Mouse (Mus musculus) ES-E14 (cell line): ENCODE measurements at regions not wholly inside any gene's neighbourhood (a gene's known extent, or its start where the extent isn't known, plus 50 kb on each side); places are given as distances from the start of the nearest gene placed in this dataset.

ENCODE experiments used
- DNase-seq: peaks from one replicate; pipeline ENCODE4 v3.0.0-alpha.2; 2013; ENCODE audit warnings: low read depth, low spot score
- H3K27ac ChIP-seq: 2 replicates; pipeline ENCODE4 v1.5.1; 2012; ENCODE audit warnings: low read depth, mild to moderate bottlenecking, low read length, moderate library complexity, mixed read lengths; ENCODE audit not compliant: poor library complexity, insufficient read depth, severe bottlenecking
- H3K36me3 ChIP-seq: 2 replicates; pipeline ENCODE4 v1.6.1; 2012; ENCODE audit warnings: mild to moderate bottlenecking, low read length, moderate library complexity, mixed read lengths; ENCODE audit not compliant: control insufficient read depth, poor library complexity, insufficient read depth, severe bottlenecking
- H3K4me1 ChIP-seq, 2 experiments: fragments of 150-350 bp in 1 of 2; sonication (generic) in 1 of 2; 2 replicates each; pipeline ENCODE4 v1.6.1; 2012; ENCODE audit warnings: low read length in 2 of 2, mild to moderate bottlenecking in 1 of 2, mixed read lengths in 1 of 2; ENCODE audit not compliant: control insufficient read depth in 2 of 2, insufficient read depth in 2 of 2, poor library complexity in 1 of 2
- H3K4me3 ChIP-seq, 2 experiments: fragments of 150-350 bp in 1 of 2; sonication (generic) in 1 of 2; 2 replicates each; pipeline ENCODE4 v1.5.1; 2012; ENCODE audit warnings: low read length in 2 of 2, low read depth in 1 of 2, mild to moderate bottlenecking in 1 of 2, mixed read lengths in 1 of 2; ENCODE audit not compliant: insufficient read depth in 1 of 2, poor library complexity in 1 of 2, severe bottlenecking in 1 of 2
- H3K9ac ChIP-seq: 2 replicates; pipeline ENCODE4 v1.6.1; 2012; ENCODE audit warnings: low read depth, mild to moderate bottlenecking, low read length, mixed read lengths; ENCODE audit not compliant: poor library complexity, insufficient read depth, severe bottlenecking
- H3K9me3 ChIP-seq: fragments of 150-350 bp; sonication (generic); 2 replicates; pipeline ENCODE4 v1.6.1; 2012; ENCODE audit warnings: low read depth, mild to moderate bottlenecking, low read length; ENCODE audit not compliant: control insufficient read depth, insufficient read depth
- CHD2 ChIP-seq: IDR thresholded peaks from 2 replicates; pipeline ENCODE4 v1.6.1; 2014; ENCODE audit warnings: mild to moderate bottlenecking, low read depth, low read length, inconsistent platforms
- HCFC1 ChIP-seq: IDR thresholded peaks from 2 replicates; pipeline ENCODE4 v1.6.1; 2012; ENCODE audit warnings: low read length, inconsistent platforms, borderline replicate concordance; ENCODE audit not compliant: insufficient read depth
- MAFK ChIP-seq: IDR thresholded peaks from 2 replicates; pipeline ENCODE4 v1.6.1; 2014; ENCODE audit warnings: mild to moderate bottlenecking, low read depth, low read length, inconsistent platforms; ENCODE audit not compliant: insufficient read depth
- ZC3H11A ChIP-seq: IDR thresholded peaks from 2 replicates; pipeline ENCODE4 v1.6.1; 2012; ENCODE audit warnings: low read depth, mild to moderate bottlenecking, inconsistent platforms, low read length, borderline replicate concordance
- ZNF384 ChIP-seq: IDR thresholded peaks from 2 replicates; pipeline ENCODE4 v1.6.1; 2012; ENCODE audit warnings: low read depth, low read length, inconsistent platforms
- in situ Hi-C, 2 experiments: fragments of 600-800 bp; cut with MboI; formaldehyde crosslinking; loops; one replicate each; pipeline ENCODE4 v1.15.1; 2025; ENCODE audit warnings: low sequenced_read_pairs in 2 of 2, inconsistent platforms in 1 of 2; ENCODE audit not compliant: unreplicated experiment in 2 of 2

GRCm38 (mm10) chr17:83912421-83912820 is 64.7 kb upstream of the Haao start:
- no peaks in the 10 kb centered on the region for H3K36me3 ChIP-seq
- H3K9ac ChIP-seq, result no peak overlapping the region
- DNase-seq, result no peak
- TF ChIP-seq ZC3H11A, result no peak
- no peak for TF ChIP-seq HCFC1
- no peaks in the 10 kb centered on the region for H3K9me3 ChIP-seq
- no peak overlapping the region for H3K27ac ChIP-seq
- in situ Hi-C loops, result no loop called here
- H3K4me1 ChIP-seq, result peaks cover 0 to 2% of the 10 kb centered on the region in 2 experiments; a peak in 1 of 4 replicates
- H3K4me3 ChIP-seq, result no peak overlapping the region

- DNase-seq, result no peak
- H3K4me1 ChIP-seq, result peaks cover 2% of the 10 kb centered on the region in 2 experiments; a peak in 2 of 4 replicates
- in situ Hi-C loops, result no loop called here
- H3K9ac ChIP-seq, result no peak overlapping the region
- H3K27ac ChIP-seq, result no peak overlapping the region
- H3K36me3 ChIP-seq, result no peaks in the 10 kb centered on the region
- H3K9me3 ChIP-seq, result no peaks in the 10 kb centered on the region
- H3K4me3 ChIP-seq, result no peak overlapping the region
- TF ChIP-seq ZC3H11A, result no peak
- TF ChIP-seq CHD2, result no peak
- no peak for TF ChIP-seq MAFK
- TF ChIP-seq HCFC1, result no peak
- TF ChIP-seq ZNF384, result no peak
These were observed 61.0 kb upstream of the Haao start for GRCm38 (mm10) chr17:83908811-83909210.

DNA sequence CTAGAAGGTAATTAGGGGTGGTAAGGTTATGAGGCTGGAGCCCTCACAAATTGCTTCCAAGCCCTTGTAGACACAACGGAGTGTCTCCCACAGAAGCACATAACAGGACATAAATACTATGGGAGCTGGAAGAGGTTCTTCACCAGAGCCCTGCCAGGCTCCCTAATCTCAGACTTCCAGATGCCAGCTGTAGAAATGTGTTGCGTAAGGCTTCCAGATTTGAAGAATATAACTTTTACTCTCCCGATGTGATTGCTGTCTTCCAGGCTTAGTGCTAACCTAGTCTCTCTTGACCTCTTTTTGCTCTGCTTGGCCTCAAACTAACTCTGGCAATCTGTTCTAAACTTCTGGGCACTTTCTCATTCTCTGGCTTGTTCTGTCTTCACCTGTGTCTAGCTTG is 59.8 kb upstream of the Haao start:
- in situ Hi-C loops, result no loop called here
- Histone ChIP-seq H3K36me3 (no peaks in the 10 kb centered on the region), H3K4me1 (peaks cover 1 to 2% of the 10 kb centered on the region in 2 experiments; a peak in 2 of 4 replicates), H3K9ac (no peak overlapping the region), H3K4me3 (no peak overlapping the region), H3K27ac (no peak overlapping the region), H3K9me3 (no peaks in the 10 kb centered on the region)
- TF ChIP-seq HCFC1 (no peak), CHD2 (no peak), ZC3H11A (no peak), MAFK (no peak), ZNF384 (no peak)
- DNase-seq, result no peak

DNA sequence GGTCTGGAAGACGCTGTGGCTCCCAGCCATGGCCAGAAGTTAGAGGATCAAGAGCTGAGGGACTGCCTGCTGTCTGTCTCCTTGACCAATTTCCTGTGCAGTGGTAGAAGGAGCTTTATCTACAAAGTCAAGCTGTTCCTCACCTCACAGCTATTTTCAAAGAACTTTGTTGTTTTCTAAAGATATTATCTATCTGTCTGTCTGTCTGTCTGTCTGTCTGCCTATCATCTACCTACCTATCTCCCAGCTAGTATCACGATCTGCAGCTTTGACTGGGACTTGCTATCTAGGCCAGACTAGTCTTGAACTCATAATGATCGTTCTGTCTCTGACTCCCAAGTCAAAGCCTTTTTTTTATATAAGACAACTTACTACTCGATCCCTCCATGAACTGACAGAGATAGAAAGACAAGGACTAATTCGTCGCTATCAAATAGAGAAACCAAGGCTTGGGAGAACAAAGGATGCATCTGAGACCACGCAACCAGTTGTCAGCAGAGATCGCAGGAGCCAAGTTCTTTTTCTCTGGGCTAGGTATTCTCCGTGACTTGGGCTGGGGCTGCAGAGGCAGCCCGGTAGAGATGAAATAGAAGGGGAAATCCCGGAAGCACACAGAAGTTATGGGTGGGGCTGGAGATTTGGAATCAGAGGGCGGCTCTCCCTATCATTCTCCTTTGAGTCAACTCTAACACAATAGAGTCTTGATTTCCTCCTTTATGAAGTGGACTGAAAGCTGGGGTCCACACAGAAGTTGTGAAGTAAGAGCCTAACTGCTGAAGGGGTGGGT is 59.2 kb upstream of the Haao start:
- H3K9ac ChIP-seq, result no peak overlapping the region
- no peak for TF ChIP-seq ZC3H11A
- TF ChIP-seq ZNF384, result no peak
- no peak for TF ChIP-seq CHD2
- no peak for TF ChIP-seq HCFC1
- TF ChIP-seq MAFK, result no peak
- H3K36me3 ChIP-seq, result no peaks in the 10 kb centered on the region
- DNase-seq, result no peak
- in situ Hi-C loops, result no loop called here
- no peak overlapping the region for H3K4me3 ChIP-seq
- H3K27ac ChIP-seq, result no peak overlapping the region
- no peaks in the 10 kb centered on the region for H3K9me3 ChIP-seq
- peaks cover 1 to 2% of the 10 kb centered on the region in 2 experiments; a peak in 1 of 4 replicates for H3K4me1 ChIP-seq

DNA sequence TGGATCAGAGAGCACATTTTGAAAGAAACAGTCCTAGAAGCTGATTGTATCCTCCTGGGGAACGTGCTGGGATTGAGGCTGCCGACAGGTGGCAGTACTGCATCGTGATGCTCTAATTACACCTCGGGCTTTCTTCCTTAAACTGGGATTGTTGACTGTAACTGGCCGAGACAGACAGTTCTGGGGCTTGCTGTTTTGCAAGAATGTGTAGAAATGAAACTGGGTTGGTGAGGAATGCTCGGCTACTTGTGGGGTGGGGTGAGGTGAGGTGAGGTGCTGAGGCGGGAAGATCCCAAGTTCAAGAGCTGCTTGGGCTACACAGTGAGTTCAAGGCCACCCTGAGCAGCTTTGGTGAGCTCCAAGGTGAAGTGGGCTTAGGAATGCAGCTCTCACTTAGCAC is 55.7 kb upstream of the Haao start:
- Histone ChIP-seq H3K36me3 (no peaks in the 10 kb centered on the region), H3K27ac (no peak overlapping the region), H3K4me3 (no peak overlapping the region), H3K9me3 (no peaks in the 10 kb centered on the region), H3K9ac (no peak overlapping the region), H3K4me1 (peaks cover 1 to 2% of the 10 kb centered on the region in 2 experiments; a peak in 1 of 4 replicates)
- TF ChIP-seq MAFK (no peak), ZC3H11A (peak; percentile 52; the same call in 1 of the 2 replicates)
- in situ Hi-C loops, result no loop called here
- peak; percentile 83 for DNase-seq
